Mouse (Mus musculus): ENCODE data around the gene Gprasp2. TPM values are rescaled to one million over a fixed set of nuclear protein-coding genes. Genes with fewer than 3 reads are reported as not detected.
A peak's percentile ranks its signal among the peaks of the same experiment; 100 is the strongest.
"Not testable (repeated sequence)": the region's sequence is repeated elsewhere in the genome, so short reads cannot be mapped to it uniquely, and the experiment has no call there.

The Gprasp2 gene
- 8.8 and 13.3 TPM in 2 replicates for total RNA-seq (2014; rRNA removed; ENCODE audit: low replicate concordance)
- 6.7 and 7.0 TPM in 2 replicates for polyA plus RNA-seq (2015; fragmentation: Nextera tagmentation; extraction: Ambion mirVana)

- H3K9me3 ChIP-seq (replicated peaks; ENCODE audit: control insufficient read depth, low read length); H3K36me3 ChIP-seq (replicated peaks; ENCODE audit: control insufficient read depth, insufficient read depth, low read length); H3K27me3 ChIP-seq (ENCODE audit: control insufficient read depth, insufficient read depth, low read length); H3K9ac ChIP-seq (replicated peaks; ENCODE audit: low read depth, low read length); H3K4me1 ChIP-seq (ENCODE audit: control insufficient read depth, insufficient read depth); DNase-seq (ENCODE audit: low spot score); H3K27ac ChIP-seq (ENCODE audit: low read depth): not testable (repeated sequence)
- WGBS = 27% methylated on average over 16 of the region's 32 CpGs
- ATAC-seq (ENCODE audit: insufficient read depth, low read depth) = peak; percentile 58
- Histone ChIP-seq H3K4me2 (ENCODE audit: low read depth, low read length) (peak within 1 kb of the TSS; percentile 83), H3K4me3 (ENCODE audit: low read depth, low read length) (peak within 1 kb of the TSS; percentile 46)
Observed at GRCm38 (mm10) chrX:135838521-135839360, at the start of gene Gprasp2. TSS of gene Gprasp2 (plus strand) at chrX:135839034.

GRCm38 (mm10) chrX:135791536-135791935 is 47.3 kb upstream of the Gprasp2 start:
- no peak overlapping the region for H3K27ac ChIP-seq (ENCODE audit: low read depth)
- H3K9me3 ChIP-seq (replicated peaks; ENCODE audit: control insufficient read depth, low read length) = no peaks in the 10 kb centered on the region
- no peak for DNase-seq (ENCODE audit: low spot score)
- H3K27me3 ChIP-seq (ENCODE audit: control insufficient read depth, insufficient read depth, low read length) = no peaks in the 10 kb centered on the region
- H3K36me3 ChIP-seq (replicated peaks; ENCODE audit: control insufficient read depth, insufficient read depth, low read length) = no peaks in the 10 kb centered on the region
- H3K4me1 ChIP-seq (ENCODE audit: control insufficient read depth, insufficient read depth) = no peaks in the 10 kb centered on the region
- H3K4me2 ChIP-seq (ENCODE audit: low read depth, low read length) = no peak overlapping the region
- no peak for TF ChIP-seq CTCF (IDR thresholded peaks at IDR 0.05; ENCODE audit: low read depth)
- TF ChIP-seq EP300 (IDR thresholded peaks at IDR 0.05; ENCODE audit: low read depth) = no peak
- H3K4me3 ChIP-seq (ENCODE audit: low read depth, low read length) = no peak overlapping the region
- ATAC-seq (ENCODE audit: insufficient read depth, low read depth) = no peak
- no peak overlapping the region for H3K9ac ChIP-seq (replicated peaks; ENCODE audit: low read depth, low read length)

- Histone ChIP-seq H3K27ac (ENCODE audit: low read depth) (no peak overlapping the region), H3K9me3 (replicated peaks; ENCODE audit: control insufficient read depth, low read length) (no peaks in the 10 kb centered on the region), H3K4me3 (ENCODE audit: low read depth, low read length) (no peak overlapping the region), H3K4me2 (ENCODE audit: low read depth, low read length) (no peak overlapping the region), H3K4me1 (ENCODE audit: control insufficient read depth, insufficient read depth) (no peaks in the 10 kb centered on the region), H3K27me3 (ENCODE audit: control insufficient read depth, insufficient read depth, low read length) (no peaks in the 10 kb centered on the region), H3K36me3 (replicated peaks; ENCODE audit: control insufficient read depth, insufficient read depth, low read length) (no peaks in the 10 kb centered on the region), H3K9ac (replicated peaks; ENCODE audit: low read depth, low read length) (no peak overlapping the region)
- WGBS = 71% methylated on average over 6 of the region's 6 CpGs
- ATAC-seq (ENCODE audit: insufficient read depth, low read depth) (no peak), DNase-seq (ENCODE audit: low spot score) (no peak)
- TF ChIP-seq EP300 (IDR thresholded peaks at IDR 0.05; ENCODE audit: low read depth) = no peak
Observed at GRCm38 (mm10) chrX:135792326-135792725, 46.5 kb upstream of the Gprasp2 start.

- not testable (repeated sequence) for H3K36me3 ChIP-seq (replicated peaks; ENCODE audit: control insufficient read depth, insufficient read depth, low read length); DNase-seq (ENCODE audit: low spot score); H3K4me1 ChIP-seq (ENCODE audit: control insufficient read depth, insufficient read depth); H3K9me3 ChIP-seq (replicated peaks; ENCODE audit: control insufficient read depth, low read length); H3K27me3 ChIP-seq (ENCODE audit: control insufficient read depth, insufficient read depth, low read length); H3K27ac ChIP-seq (ENCODE audit: low read depth)
- Histone ChIP-seq H3K9ac (replicated peaks; ENCODE audit: low read depth, low read length) (peak overlapping the region; percentile 53; the same call in 1 of the 2 replicates), H3K4me2 (ENCODE audit: low read depth, low read length) (peak overlapping the region; percentile 70), H3K4me3 (ENCODE audit: low read depth, low read length) (peak overlapping the region; percentile 56)
- WGBS = 25% methylated on average over 24 of the region's 27 CpGs
- ATAC-seq (ENCODE audit: insufficient read depth, low read depth) = peak; percentile 82
Observed at GRCm38 (mm10) chrX:135795591-135796304, 43.1 kb upstream of the Gprasp2 start.

GRCm38 (mm10) chrX:135796305-135797211 is 42.3 kb upstream of the Gprasp2 start:
- H3K9ac ChIP-seq (replicated peaks; ENCODE audit: low read depth, low read length) = peak overlapping the region; percentile 53
- peak overlapping the region; percentile 70 for H3K4me2 ChIP-seq (ENCODE audit: low read depth, low read length)
- H3K27ac ChIP-seq (ENCODE audit: low read depth); H3K27me3 ChIP-seq (ENCODE audit: control insufficient read depth, insufficient read depth, low read length); H3K4me1 ChIP-seq (ENCODE audit: control insufficient read depth, insufficient read depth); DNase-seq (ENCODE audit: low spot score); H3K9me3 ChIP-seq (replicated peaks; ENCODE audit: control insufficient read depth, low read length); H3K36me3 ChIP-seq (replicated peaks; ENCODE audit: control insufficient read depth, insufficient read depth, low read length): not testable (repeated sequence)
- peak; percentile 53 for ATAC-seq (ENCODE audit: insufficient read depth, low read depth)
- peak overlapping the region; percentile 56 for H3K4me3 ChIP-seq (ENCODE audit: low read depth, low read length)
- WGBS = 24% methylated on average over 19 of the region's 26 CpGs
